Mouse (Mus musculus) midbrain, embryonic 11.5 days (tissue): ENCODE results near the gene Mapk9. TPM values are rescaled to one million over a fixed set of nuclear protein-coding genes. Genes with fewer than 3 reads are reported as not detected.

ENCODE experiments used
- ATAC-seq: fragments of 200-750 bp; cut with Nextera tagmentation; 2 replicates; pipeline ENCODE4 v1.8.0; 2017; ENCODE audit warnings: moderate TSS enrichment, moderate library complexity; ENCODE audit not compliant: low FRiP score
- DNase-seq: peaks from one replicate; pipeline ENCODE4 v3.0.0; 2015; ENCODE audit warnings: low spot score; ENCODE audit errors: missing footprints
- H3K27ac ChIP-seq: fragments of 300-500 bp; sonication (generic); 2 replicates; pipeline ENCODE4 v1.5.1; 2014; ENCODE audit warnings: low read depth, low read length
- H3K27me3 ChIP-seq: fragments of 300-500 bp; sonication (generic); 2 replicates; pipeline ENCODE4 v1.6.1; 2014; ENCODE audit warnings: mild to moderate bottlenecking, low read length, moderate library complexity, mixed read lengths; ENCODE audit not compliant: control insufficient read depth, insufficient read depth
- H3K36me3 ChIP-seq: fragments of 300-500 bp; sonication (generic); 2 replicates; pipeline ENCODE4 v1.6.1; 2014; ENCODE audit warnings: mild to moderate bottlenecking, low read length, moderate library complexity, mixed read lengths; ENCODE audit not compliant: control insufficient read depth, insufficient read depth
- H3K4me1 ChIP-seq: fragments of 300-500 bp; sonication (generic); 2 replicates; pipeline ENCODE4 v1.6.1; 2014; ENCODE audit warnings: low read length; ENCODE audit not compliant: control insufficient read depth, insufficient read depth
- H3K4me2 ChIP-seq: fragments of 300-500 bp; sonication (generic); 2 replicates; pipeline ENCODE4 v1.6.1; 2014; ENCODE audit warnings: mild to moderate bottlenecking, moderate library complexity
- H3K4me3 ChIP-seq: fragments of 300-500 bp; sonication (generic); 2 replicates; pipeline ENCODE4 v1.5.1; 2014; ENCODE audit warnings: low read depth, low read length
- H3K9ac ChIP-seq: fragments of 300-500 bp; sonication (generic); 2 replicates; pipeline ENCODE4 v1.6.1; 2014; ENCODE audit warnings: low read length
- H3K9me3 ChIP-seq: fragments of 300-500 bp; sonication (generic); 2 replicates; pipeline ENCODE4 v1.6.1; 2016; ENCODE audit warnings: low read length; ENCODE audit not compliant: control insufficient read depth
- WGBS: fragments of 180-500 bp; shearing (Covaris S2); extraction: QIAGEN DNeasy Blood & Tissue Kit; methylation state at CpG from one replicate; pipeline ENCODE4 v1.1.7; 2014; 5-methylcytosine and 5-hydroxymethylcytosine counted together
- microRNA-seq: library from miRNA; unstranded; fragments of <30 nt; microRNA quantifications from one replicate; pipeline ENCODE4, GENCODE M21; 2017
- polyA plus RNA-seq: library from polyadenylated mRNA; unstranded; fragments of >200 nt; fragmentation: Nextera tagmentation; extraction: Ambion mirVana; gene quantifications from 2 replicates; pipeline ENCODE4 v1.2.1, GENCODE M21; 2014

The Mapk9 gene
- polyA plus RNA-seq, 1 experiment from 2014 or later, result 41.2 TPM

- Histone ChIP-seq H3K9me3 (no peaks in the 10 kb centered on the region), H3K27ac (no peak overlapping the region), H3K4me3 (no peak overlapping the region), H3K4me1 (peaks cover 2% of the 10 kb centered on the region; the same call in 1 of the 2 replicates), H3K27me3 (no peaks in the 10 kb centered on the region), H3K36me3 (no peaks in the 10 kb centered on the region), H3K9ac (no peak overlapping the region), H3K4me2 (no peak overlapping the region)
- ATAC-seq, result no peak
- no peak for DNase-seq
- 83% methylated on average over 7 of the region's 7 CpGs for WGBS
Measured at GRCm38 (mm10) chr11:49926183-49926582, 79.6 kb downstream of the Mapk9 start.

- no peak overlapping the region for H3K4me2 ChIP-seq
- no peak overlapping the region for H3K9ac ChIP-seq
- DNase-seq, result no peak
- no peaks in the 10 kb centered on the region for H3K9me3 ChIP-seq
- 48% methylated on average over 4 of the region's 4 CpGs for WGBS
- no peak overlapping the region for H3K4me3 ChIP-seq
- H3K36me3 ChIP-seq, result no peaks in the 10 kb centered on the region
- H3K27ac ChIP-seq, result no peak overlapping the region
- peaks cover 3% of the 10 kb centered on the region; the same call in 1 of the 2 replicates for H3K4me1 ChIP-seq
- H3K27me3 ChIP-seq, result no peaks in the 10 kb centered on the region
- no peak; the same call in 1 of the 2 replicates for ATAC-seq
Measured at GRCm38 (mm10) chr11:49927169-49927568, 80.6 kb downstream of the Mapk9 start.

DNA sequence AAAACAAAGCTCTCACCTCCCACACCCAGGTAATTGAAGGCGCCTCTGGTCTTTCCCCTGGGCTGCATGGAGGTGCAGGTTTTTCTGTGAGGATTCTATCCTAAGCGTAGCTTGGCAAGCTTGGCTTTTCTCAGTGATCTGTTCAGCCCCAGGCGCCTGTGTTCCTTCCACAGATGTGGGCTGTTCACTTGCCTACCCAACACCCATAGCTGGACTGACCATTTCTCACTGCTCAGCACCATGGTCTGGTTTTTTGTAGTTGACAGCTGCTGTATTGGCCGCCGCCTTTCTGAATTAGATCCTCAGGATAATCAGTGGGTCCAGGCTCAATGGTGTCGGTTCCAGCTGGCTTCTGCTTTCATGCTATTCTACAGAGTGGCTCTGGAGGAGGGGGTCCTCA, 81.1 kb downstream of the Mapk9 start:
- WGBS, result 71% methylated on average over 6 of the region's 6 CpGs
- ATAC-seq (no peak), DNase-seq (no peak)
- H3K36me3 ChIP-seq, result no peaks in the 10 kb centered on the region
- no peak overlapping the region for H3K4me2 ChIP-seq
- H3K9ac ChIP-seq, result no peak overlapping the region
- H3K9me3 ChIP-seq, result no peaks in the 10 kb centered on the region
- H3K4me1 ChIP-seq, result peaks cover 3% of the 10 kb centered on the region; the same call in 1 of the 2 replicates
- no peak overlapping the region for H3K27ac ChIP-seq
- H3K27me3 ChIP-seq, result no peaks in the 10 kb centered on the region
- H3K4me3 ChIP-seq, result no peak overlapping the region

- DNase-seq (no peak), ATAC-seq (no peak)
- no peak overlapping the region for H3K27ac ChIP-seq
- H3K36me3 ChIP-seq, result no peaks in the 10 kb centered on the region
- no peak overlapping the region for H3K4me3 ChIP-seq
- H3K9ac ChIP-seq, result no peak overlapping the region
- H3K4me2 ChIP-seq, result no peak overlapping the region
- no peaks in the 10 kb centered on the region for H3K9me3 ChIP-seq
- peaks cover 3% of the 10 kb centered on the region; the same call in 1 of the 2 replicates for H3K4me1 ChIP-seq
- no peaks in the 10 kb centered on the region for H3K27me3 ChIP-seq
- 43% methylated on average over 5 of the region's 5 CpGs for WGBS
Measured at GRCm38 (mm10) chr11:49931037-49931625, 84.6 kb downstream of the Mapk9 start.

- no peaks in the 10 kb centered on the region for H3K36me3 ChIP-seq
- peaks cover 3% of the 10 kb centered on the region; the same call in 1 of the 2 replicates for H3K4me1 ChIP-seq
- no peak overlapping the region for H3K27ac ChIP-seq
- no peaks in the 10 kb centered on the region for H3K27me3 ChIP-seq
- no peak overlapping the region for H3K9ac ChIP-seq
- DNase-seq (no peak), ATAC-seq (0 out of 2 replicates have a peak, but pooled peaks have one; percentile 22)
- H3K4me2 ChIP-seq, result no peak overlapping the region
- H3K4me3 ChIP-seq, result no peak overlapping the region
- 58% methylated on average over 7 of the region's 7 CpGs for WGBS
- no peaks in the 10 kb centered on the region for H3K9me3 ChIP-seq
Measured at GRCm38 (mm10) chr11:49931853-49932252, 85.3 kb downstream of the Mapk9 start.

DNA sequence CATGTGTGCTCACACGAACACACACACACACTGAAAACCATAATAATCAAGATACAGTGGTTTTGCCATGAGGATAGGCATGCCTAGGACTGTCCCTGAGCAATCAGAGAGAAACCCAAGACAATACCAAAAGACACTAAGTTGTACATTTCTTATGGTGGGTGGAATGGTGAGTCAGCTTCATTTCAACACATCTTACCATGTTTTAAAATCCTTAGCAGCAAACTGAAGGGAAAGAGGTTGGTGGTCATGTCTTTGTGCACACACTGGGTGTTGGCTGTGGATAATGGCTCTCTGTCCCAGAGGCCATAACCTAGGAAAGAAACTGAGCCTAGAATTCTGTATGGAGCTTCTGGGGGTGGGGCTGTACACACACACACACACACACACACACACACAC, 87.3 kb downstream of the Mapk9 start:
- Histone ChIP-seq H3K9ac (no peak overlapping the region), H3K27me3 (no peaks in the 10 kb centered on the region), H3K4me2 (no peak overlapping the region), H3K4me1 (peaks cover 3% of the 10 kb centered on the region; the same call in 1 of the 2 replicates), H3K4me3 (no peak overlapping the region), H3K9me3 (no peaks in the 10 kb centered on the region), H3K27ac (no peak overlapping the region), H3K36me3 (no peaks in the 10 kb centered on the region)
- no peak for DNase-seq
- WGBS, result 80% methylated on average over 1 of the region's 1 CpGs
- ATAC-seq, result no peak

DNA sequence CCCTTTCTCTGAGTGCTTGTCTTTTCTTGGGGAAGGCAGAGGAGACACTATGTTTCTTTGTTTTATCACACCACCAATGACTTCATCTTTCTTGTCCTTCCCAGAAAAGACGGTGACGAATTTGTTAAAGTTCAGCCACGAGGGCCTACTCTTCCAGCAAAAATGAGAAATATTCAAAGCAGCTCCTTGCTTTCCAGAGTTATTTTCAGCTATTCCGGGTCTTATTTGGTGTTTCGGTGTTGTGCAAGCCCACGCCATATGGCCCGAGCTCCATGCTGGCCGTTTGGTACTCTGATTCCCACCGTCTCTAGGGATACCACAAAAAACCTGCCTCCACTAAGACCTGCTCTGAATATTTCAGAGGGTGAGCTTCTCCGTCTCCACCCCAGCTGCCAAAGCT, 87.8 kb downstream of the Mapk9 start:
- H3K9me3 ChIP-seq, result no peaks in the 10 kb centered on the region
- WGBS, result 80% methylated on average over 10 of the region's 10 CpGs
- no peak overlapping the region for H3K4me2 ChIP-seq
- no peak for DNase-seq
- no peak overlapping the region for H3K27ac ChIP-seq
- H3K27me3 ChIP-seq, result no peaks in the 10 kb centered on the region
- no peaks in the 10 kb centered on the region for H3K36me3 ChIP-seq
- no peak overlapping the region for H3K4me3 ChIP-seq
- no peak for ATAC-seq
- H3K9ac ChIP-seq, result no peak overlapping the region
- H3K4me1 ChIP-seq, result peaks cover 3% of the 10 kb centered on the region; the same call in 1 of the 2 replicates

Small RNA genes within 50 kb of the gene (microRNA-seq; reads per million reads assigned to microRNA genes)
- gene Gm23492, result not detected

Other genes with a start within 250 kb of the Mapk9 start
- gene Flt4, start 237.5 kb upstream of the Mapk9 start, polyA plus RNA-seq, result 2.4 and 2.6 TPM in 2 replicates
- gene Scgb3a1, start 183.1 kb upstream of the Mapk9 start, polyA plus RNA-seq, result not detected in 2 replicates
- gene Cnot6, start 134.0 kb upstream of the Mapk9 start, polyA plus RNA-seq, result 55.9 and 60.1 TPM in 2 replicates
- gene Gfpt2, start 52.6 kb upstream of the Mapk9 start, polyA plus RNA-seq, result 8.7 and 9.9 TPM in 2 replicates
- gene Rasgef1c, start 55.1 kb downstream of the Mapk9 start, polyA plus RNA-seq, result 0.55 and 0.92 TPM in 2 replicates
- gene Rnf130, start 178.6 kb downstream of the Mapk9 start, polyA plus RNA-seq, result 90.9 and 91.0 TPM in 2 replicates